Mouse (Mus musculus) ES-CJ7 (cell line): ENCODE results near the gene Rasgrp4.
"Not testable (repeated sequence)": the region's sequence is repeated elsewhere in the genome, so short reads cannot be mapped to it uniquely, and the experiment has no call there.

Experiments used
- DNase-seq: peaks from one replicate; pipeline ENCODE4 v3.0.0; 2011; ENCODE audit warnings: low read depth, low spot score

Rasgrp4 gene

DNA sequence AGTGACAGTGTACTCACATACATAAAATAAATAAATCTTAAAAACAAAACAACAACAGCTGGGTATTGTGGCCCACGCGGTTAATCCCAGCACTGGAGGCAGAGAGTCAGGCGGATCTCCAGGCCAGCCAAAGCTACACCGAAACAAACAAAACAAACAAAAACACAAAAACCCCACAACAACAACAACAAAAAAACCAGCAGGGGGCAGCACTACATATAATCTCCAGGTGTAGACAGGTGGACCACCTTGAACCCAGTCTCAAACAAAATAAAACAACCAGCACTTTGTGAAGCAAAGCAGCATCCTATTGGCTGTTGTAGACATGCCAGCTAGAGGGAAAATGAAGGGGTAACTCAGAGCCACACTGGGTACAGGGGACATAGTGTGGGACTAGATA lies 43.5 kb downstream of the Rasgrp4 start:
- peak; percentile 59 for DNase-seq

DNA sequence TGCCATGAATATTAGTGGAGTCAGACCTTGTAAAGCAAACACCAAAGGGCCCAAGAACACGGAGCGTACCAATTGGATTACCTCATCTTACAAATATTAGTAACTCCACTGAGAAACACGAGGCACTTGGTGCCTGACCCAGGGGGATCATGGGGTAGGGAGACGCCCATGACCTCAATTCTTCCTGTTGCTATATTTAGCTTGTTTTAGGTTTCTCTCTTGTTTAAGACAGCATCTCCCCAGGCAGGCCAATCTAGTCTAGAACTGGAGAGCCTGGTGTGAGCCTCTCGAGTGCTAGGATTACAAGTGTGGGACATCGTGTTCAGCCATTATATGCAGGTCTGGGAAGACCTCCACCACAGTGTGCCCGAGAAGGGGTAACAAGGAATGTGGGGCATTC lies 44.7 kb downstream of the Rasgrp4 start:
- no peak for DNase-seq

DNA sequence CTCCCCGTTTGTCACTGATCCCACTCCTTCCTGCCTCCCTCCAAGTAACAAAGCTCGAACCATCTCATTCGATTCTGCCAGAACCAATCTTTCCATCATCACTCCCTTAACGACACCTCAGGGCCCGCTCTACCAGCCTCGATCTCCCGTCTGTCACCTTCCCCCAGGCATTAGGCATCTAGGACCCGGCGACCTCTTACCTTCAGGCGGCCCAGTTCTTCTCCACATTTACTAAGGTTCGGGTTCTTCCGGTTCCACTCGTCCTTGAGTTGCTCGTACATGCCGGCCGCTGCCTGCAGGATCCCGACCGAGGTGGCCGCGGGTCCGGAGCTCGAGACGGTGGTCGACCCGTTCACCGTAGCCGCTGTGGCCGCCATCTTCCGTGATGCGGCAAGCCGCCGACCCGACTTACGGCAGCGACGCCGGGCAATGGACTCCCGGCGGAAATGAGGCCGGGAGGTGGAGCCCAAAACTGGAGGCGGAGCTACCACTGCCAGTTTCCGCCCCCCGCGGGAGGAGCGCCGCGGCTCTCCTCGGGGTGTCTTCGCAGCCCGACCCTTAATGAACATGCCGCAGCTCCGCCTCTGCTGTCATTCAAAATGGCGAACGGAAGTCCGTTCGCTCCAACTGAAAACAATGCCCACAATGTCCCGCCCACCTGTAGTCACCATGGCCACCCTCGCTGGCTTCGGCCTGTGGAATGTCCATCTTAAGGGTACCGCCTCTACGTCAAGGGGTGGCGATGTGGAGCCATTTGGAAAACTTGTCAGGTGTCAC lies 45.6 kb downstream of the Rasgrp4 start, which contains the start of gene Psmd8:
Gene Psmd8 (minus strand): TSS at position 625 of the 777 bp plus-strand sequence.
- peak; percentile 99 for DNase-seq

DNA sequence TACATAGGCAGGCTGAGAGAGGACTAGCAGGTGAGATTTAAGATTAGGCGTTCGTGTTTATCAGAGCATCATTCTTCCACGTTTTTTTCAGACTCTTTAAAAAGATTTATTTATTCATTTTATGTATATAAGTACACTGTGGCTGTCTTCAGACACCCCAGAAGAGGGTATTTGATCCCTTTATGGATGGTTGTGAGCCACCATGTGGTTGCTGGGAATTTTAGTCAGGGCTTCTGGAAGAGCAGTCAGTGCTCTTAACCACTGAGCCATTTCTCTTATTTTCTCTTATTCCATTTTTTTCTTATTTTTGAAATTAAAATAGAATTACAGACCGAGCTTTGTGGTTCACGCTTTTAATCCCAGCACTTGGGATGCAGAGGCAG lies 46.2 kb downstream of the Rasgrp4 start:
- no peak for DNase-seq

DNA sequence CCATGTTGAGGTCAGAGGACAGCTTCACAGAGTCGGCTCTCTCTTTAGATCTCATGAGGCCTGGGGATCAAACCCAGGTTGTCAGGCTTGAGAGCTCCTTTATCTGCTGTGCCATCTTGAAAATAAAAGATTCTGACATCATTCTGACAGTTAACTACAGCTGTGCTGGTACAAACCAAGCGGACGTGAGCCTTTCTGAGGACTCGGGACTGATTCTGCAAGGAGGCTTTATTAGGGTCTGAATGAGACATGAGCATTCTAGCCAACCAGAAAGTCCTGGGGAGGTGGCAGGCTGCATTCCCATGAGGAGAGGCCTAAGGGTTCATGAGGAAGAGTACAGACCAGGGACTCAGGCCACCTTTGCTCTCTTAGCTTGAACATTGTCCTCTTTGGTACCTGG lies 46.7 kb downstream of the Rasgrp4 start:
- DNase-seq: not testable (repeated sequence)

DNA sequence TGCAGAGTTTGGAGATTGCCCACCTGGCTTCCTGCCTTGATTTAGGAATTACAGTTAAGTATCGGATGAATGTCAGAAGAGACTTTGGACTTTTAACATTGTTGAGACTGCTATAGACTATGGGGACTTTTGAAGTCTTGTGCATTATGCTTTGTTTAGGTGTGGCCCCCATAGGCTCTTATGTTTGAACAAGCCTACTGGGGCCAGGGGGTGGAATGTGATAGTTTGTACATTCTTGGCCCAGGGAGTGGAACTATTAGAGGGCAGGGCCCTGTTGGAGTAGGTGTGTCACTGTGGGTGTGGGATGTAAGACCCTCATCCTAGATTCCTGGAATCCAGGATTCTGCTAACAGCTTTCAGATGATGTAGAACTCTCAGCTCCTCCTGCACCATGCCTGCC lies 59.6 kb downstream of the Rasgrp4 start:
- not testable (repeated sequence) for DNase-seq

DNA sequence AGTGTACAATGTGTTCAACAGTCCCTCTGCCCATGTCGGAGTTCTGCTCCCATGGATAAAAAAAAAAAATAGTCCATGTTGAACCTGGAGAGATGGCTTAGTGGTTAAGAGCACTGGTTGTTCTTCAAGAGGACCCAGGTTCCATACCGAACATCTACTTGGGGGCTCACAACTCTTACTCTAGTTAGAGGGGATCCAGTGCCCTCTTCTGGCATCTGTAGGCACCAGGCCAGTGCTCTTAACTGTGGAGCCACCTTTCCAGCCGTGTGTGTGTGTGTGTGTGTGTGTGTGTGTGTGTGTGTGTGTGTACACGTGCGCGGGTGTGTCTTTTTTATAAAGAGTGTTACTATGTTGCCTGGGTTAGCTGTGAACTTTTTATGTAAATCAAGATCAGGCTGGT lies 67.9 kb downstream of the Rasgrp4 start:
- DNase-seq: no peak
